Mouse (Mus musculus): ENCODE measurements at regions not wholly inside any gene's neighbourhood (a gene's known extent, or its start where the extent isn't known, plus 50 kb on each side); places are given as distances from the start of the nearest gene placed in this dataset.

DNA sequence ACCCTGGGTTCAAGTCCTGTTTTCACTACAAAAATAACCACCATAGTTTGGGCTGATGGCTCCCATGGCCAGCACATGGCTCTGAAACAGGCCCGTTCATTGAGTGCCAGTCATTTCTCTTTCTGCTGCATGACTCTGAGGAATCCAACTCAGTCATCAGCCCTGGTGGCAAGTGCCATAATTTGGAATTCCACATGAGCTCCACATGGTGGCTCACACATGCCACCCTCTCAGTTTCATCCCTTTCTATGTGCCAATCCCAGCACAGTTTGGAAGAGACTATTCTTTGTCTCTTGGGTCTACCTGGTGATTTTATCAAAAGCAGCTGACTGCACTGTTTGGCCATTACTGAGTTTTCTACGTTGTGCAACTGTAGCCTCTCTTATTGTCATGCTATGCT, 100.3 kb upstream of the 4933402D24Rik start:
- no peak for DNase-seq
- 87% methylated on average over 2 of the region's 2 CpGs for WGBS
- TF ChIP-seq POLR2A (IDR thresholded peaks at IDR 0.05; ENCODE audit: borderline replicate concordance, extremely low read depth, low read depth, low read length) (no peak), CTCF (IDR thresholded peaks at IDR 0.05; ENCODE audit: insufficient read depth, low read length) (no peak)
- Histone ChIP-seq H3K4me1 (ENCODE audit: control insufficient read depth, insufficient read depth, low read length) (no peaks in the 10 kb centered on the region), H3K4me3 (replicated peaks; ENCODE audit: extremely low read depth, low read depth, low read length) (no peak overlapping the region)

DNA sequence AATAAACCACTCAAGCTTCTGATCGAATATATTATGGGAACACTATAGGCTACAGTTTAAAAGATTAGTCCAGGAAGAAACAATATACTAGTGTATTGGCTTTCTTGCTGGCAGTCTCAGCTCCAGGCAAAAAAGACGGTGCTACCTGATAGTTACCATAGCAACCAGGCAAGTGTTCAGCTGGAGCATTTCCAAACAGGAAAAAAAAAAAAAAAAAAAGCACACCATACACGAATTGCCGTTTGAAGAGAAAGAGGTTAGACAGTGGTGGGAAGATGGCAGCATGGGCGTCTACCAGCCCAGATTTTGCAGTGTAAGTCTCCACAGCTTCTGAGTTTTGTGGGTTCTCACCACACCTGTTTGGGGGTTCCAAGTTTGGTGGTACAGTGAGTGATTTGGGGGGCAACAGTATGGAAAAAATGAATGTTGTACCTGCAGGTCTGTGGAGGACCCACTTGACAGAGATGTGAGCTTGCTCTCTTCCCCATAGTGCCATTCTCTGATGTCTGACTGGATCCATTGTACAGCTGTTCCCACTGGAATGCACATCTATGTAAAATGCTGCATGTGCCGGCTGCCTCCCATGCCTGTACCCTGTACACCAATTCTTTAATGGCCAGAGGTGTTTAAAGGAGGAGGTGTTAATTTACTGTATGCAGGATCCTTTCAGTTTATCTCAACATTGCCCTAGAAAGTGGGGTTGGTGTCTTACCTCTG, 89.0 kb upstream of the 4933402D24Rik start:
- Histone ChIP-seq H3K4me3 (replicated peaks; ENCODE audit: extremely low read depth, low read depth, low read length) (no peak overlapping the region), H3K4me1 (ENCODE audit: control insufficient read depth, insufficient read depth, low read length) (no peaks in the 10 kb centered on the region)
- TF ChIP-seq POLR2A (IDR thresholded peaks at IDR 0.05; ENCODE audit: borderline replicate concordance, extremely low read depth, low read depth, low read length), result no peak
- 41% methylated on average over 6 of the region's 6 CpGs for WGBS
- DNase-seq, result no peak

DNA sequence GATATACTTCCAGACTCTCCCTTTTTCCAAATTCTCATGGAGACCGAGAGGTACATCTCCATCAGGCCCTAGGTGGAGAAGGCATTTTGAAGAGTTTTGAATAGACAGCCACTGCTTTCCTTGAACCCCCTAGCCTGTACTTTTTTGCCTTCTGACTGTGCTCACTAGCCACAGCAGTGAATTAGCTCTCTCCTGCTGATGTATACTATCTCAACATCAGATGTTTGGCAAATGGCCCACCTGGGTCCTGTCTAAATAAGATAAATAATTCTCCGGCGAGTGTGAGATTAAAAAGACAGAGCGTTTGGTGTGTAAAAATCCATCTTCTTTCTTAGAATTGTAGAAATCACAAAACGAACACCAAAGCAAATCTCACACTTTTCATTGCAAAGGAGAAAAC, 88.4 kb upstream of the 4933402D24Rik start:
- DNase-seq, result no peak
- TF ChIP-seq CTCF (IDR thresholded peaks at IDR 0.05; ENCODE audit: insufficient read depth, low read length), result no peak
- TF ChIP-seq POLR2A (IDR thresholded peaks at IDR 0.05; ENCODE audit: borderline replicate concordance, extremely low read depth, low read depth, low read length), result no peak
- 47% methylated on average over 5 of the region's 5 CpGs for WGBS
- no peaks in the 10 kb centered on the region for H3K4me1 ChIP-seq (ENCODE audit: control insufficient read depth, insufficient read depth, low read length)
- H3K4me3 ChIP-seq (replicated peaks; ENCODE audit: extremely low read depth, low read depth, low read length), result no peak overlapping the region

DNA sequence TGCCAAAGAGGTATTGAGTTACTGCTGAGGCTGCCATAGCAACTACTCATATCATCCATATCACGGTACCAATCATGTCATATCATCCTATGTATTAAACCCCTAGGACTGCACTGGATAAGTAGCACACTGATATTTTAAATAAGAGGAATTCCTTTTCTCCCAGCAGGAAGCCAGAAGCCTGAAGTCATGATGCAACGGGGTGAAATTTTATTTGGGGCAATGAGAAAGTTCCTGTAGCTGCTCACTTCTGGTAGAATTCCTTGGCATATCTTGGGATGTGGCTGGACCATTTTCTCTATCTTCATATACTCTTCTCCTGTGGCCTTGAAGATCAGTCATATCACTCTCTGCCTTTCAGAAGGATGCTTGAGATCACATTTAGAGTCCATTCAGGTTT, 87.3 kb upstream of the 4933402D24Rik start:
- 83% methylated on average over 2 of the region's 2 CpGs for WGBS
- no peak for TF ChIP-seq CTCF (IDR thresholded peaks at IDR 0.05; ENCODE audit: insufficient read depth, low read length)
- no peak for TF ChIP-seq POLR2A (IDR thresholded peaks at IDR 0.05; ENCODE audit: borderline replicate concordance, extremely low read depth, low read depth, low read length)
- Histone ChIP-seq H3K4me1 (ENCODE audit: control insufficient read depth, insufficient read depth, low read length) (no peaks in the 10 kb centered on the region), H3K4me3 (replicated peaks; ENCODE audit: extremely low read depth, low read depth, low read length) (no peak overlapping the region)
- no peak for DNase-seq

DNA sequence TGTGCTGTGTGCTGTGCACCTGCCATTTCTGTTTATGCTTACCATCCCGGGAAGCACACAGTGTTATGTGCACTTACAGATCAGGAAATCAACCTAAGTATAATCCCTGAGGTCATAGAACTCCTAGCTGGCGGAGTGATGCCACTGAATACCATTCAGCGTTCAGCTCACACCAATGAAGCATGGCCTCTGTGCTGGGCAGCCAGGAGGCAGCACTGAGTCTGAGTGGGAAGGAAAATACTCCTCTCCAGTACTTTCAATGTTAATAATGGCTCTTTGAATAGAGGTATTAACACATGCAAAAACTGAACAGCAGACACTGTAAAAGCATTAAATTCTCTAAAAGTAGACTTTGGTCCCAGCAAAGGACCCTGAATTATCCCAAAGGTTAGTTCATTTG, 85.7 kb upstream of the 4933402D24Rik start:
- 53% methylated on average over 3 of the region's 3 CpGs for WGBS
- DNase-seq, result no peak
- no peak overlapping the region for H3K4me3 ChIP-seq (replicated peaks; ENCODE audit: extremely low read depth, low read depth, low read length)
- no peaks in the 10 kb centered on the region for H3K4me1 ChIP-seq (ENCODE audit: control insufficient read depth, insufficient read depth, low read length)
- TF ChIP-seq CTCF (IDR thresholded peaks at IDR 0.05; ENCODE audit: insufficient read depth, low read length), result peak; percentile 76
- TF ChIP-seq POLR2A (IDR thresholded peaks at IDR 0.05; ENCODE audit: borderline replicate concordance, extremely low read depth, low read depth, low read length), result no peak

DNA sequence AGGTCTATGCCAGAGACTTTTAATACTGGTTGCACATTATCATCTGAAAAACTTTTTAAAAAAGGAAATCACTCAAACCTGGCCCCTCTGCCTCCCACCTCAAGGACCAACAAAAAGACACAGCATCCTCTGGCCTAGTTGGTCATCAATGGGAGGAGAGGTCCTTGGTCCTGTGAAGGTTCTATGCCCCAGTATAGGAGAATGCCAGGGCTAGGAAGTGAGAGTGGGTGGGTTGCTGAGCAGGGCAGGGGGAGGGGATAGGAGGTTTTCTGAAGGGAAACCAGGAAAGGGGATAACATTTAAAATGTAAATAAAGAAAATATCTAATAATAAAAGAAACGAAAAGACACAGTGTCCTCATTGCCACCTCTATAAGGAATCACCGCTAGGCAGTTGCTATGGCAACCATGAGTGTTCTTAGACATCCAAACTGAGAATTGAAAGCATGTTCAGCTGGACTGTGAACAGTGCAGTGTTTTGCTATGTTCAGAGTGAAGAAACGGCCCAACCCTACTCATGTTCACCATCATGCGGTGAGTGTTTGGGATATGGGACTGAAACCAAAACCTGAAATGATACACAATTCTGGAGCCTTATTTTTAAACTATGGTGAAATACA, 82.5 kb upstream of the 4933402D24Rik start:
- DNase-seq, result no peak
- Histone ChIP-seq H3K4me3 (replicated peaks; ENCODE audit: extremely low read depth, low read depth, low read length) (no peak overlapping the region), H3K4me1 (ENCODE audit: control insufficient read depth, insufficient read depth, low read length) (no peaks in the 10 kb centered on the region)
- 68% methylated on average over 4 of the region's 4 CpGs for WGBS
- TF ChIP-seq CTCF (IDR thresholded peaks at IDR 0.05; ENCODE audit: insufficient read depth, low read length), result no peak
- TF ChIP-seq POLR2A (IDR thresholded peaks at IDR 0.05; ENCODE audit: borderline replicate concordance, extremely low read depth, low read depth, low read length), result no peak

- H3K4me1 ChIP-seq (ENCODE audit: control insufficient read depth, insufficient read depth, low read length), result no peaks in the 10 kb centered on the region
- H3K4me3 ChIP-seq (replicated peaks; ENCODE audit: extremely low read depth, low read depth, low read length), result no peak overlapping the region
- no peak for DNase-seq
- TF ChIP-seq POLR2A (IDR thresholded peaks at IDR 0.05; ENCODE audit: borderline replicate concordance, extremely low read depth, low read depth, low read length), result no peak
- TF ChIP-seq CTCF (IDR thresholded peaks at IDR 0.05; ENCODE audit: insufficient read depth, low read length), result no peak
- WGBS, result 58% methylated on average over 3 of the region's 3 CpGs
Measured at GRCm38 (mm10) chr1:63850262-63850661, 81.2 kb upstream of the 4933402D24Rik start.

- TF ChIP-seq CTCF (IDR thresholded peaks at IDR 0.05; ENCODE audit: insufficient read depth, low read length) (no peak), POLR2A (IDR thresholded peaks at IDR 0.05; ENCODE audit: borderline replicate concordance, extremely low read depth, low read depth, low read length) (no peak)
- no peak for DNase-seq
- WGBS, result 77% methylated on average over 5 of the region's 5 CpGs
- no peaks in the 10 kb centered on the region for H3K4me1 ChIP-seq (ENCODE audit: control insufficient read depth, insufficient read depth, low read length)
- no peak overlapping the region for H3K4me3 ChIP-seq (replicated peaks; ENCODE audit: extremely low read depth, low read depth, low read length)
Measured at GRCm38 (mm10) chr1:63828174-63828844, 59.2 kb upstream of the 4933402D24Rik start.

- H3K4me1 ChIP-seq (ENCODE audit: control insufficient read depth, insufficient read depth, low read length), result no peaks in the 10 kb centered on the region
- DNase-seq, result no peak
- TF ChIP-seq CTCF (IDR thresholded peaks at IDR 0.05; ENCODE audit: insufficient read depth, low read length) (no peak), POLR2A (IDR thresholded peaks at IDR 0.05; ENCODE audit: borderline replicate concordance, extremely low read depth, low read depth, low read length) (no peak)
- no peak overlapping the region for H3K4me3 ChIP-seq (replicated peaks; ENCODE audit: extremely low read depth, low read depth, low read length)
- WGBS, result 65% methylated on average over 4 of the region's 4 CpGs
Measured at GRCm38 (mm10) chr1:63820614-63821270, 51.7 kb upstream of the 4933402D24Rik start.
